Mouse (Mus musculus) kidney, embryonic 16.5 days (tissue): Measurements from ENCODE around the gene Zfp319. TPM values are rescaled to one million over a fixed set of nuclear protein-coding genes. Genes with fewer than 3 reads are reported as not detected.
A peak's percentile ranks its signal among the peaks of the same experiment; 100 is the strongest.

Experiments
- ATAC-seq: fragments of 200-750 bp; cut with Nextera tagmentation; 2 replicates; pipeline ENCODE4 v1.8.0; 2017; ENCODE audit warnings: moderate TSS enrichment; ENCODE audit not compliant: low FRiP score, low TSS enrichment
- H3K27ac ChIP-seq: fragments of 300-500 bp; sonication (generic); 2 replicates; pipeline ENCODE4 v1.5.1; 2014; ENCODE audit warnings: low read length
- H3K27me3 ChIP-seq: fragments of 300-500 bp; sonication (generic); 2 replicates; pipeline ENCODE4 v1.6.1; 2014; ENCODE audit warnings: low read length, control low read depth, mixed read lengths; ENCODE audit not compliant: insufficient read depth
- H3K36me3 ChIP-seq: fragments of 300-500 bp; sonication (generic); 2 replicates; pipeline ENCODE4 v1.6.1; 2014; ENCODE audit warnings: low read length, control low read depth, mixed read lengths; ENCODE audit not compliant: insufficient read depth
- H3K4me1 ChIP-seq: fragments of 300-500 bp; sonication (generic); 2 replicates; pipeline ENCODE4 v1.6.1; 2014; ENCODE audit warnings: low read length, control low read depth, mixed read lengths; ENCODE audit not compliant: insufficient read depth
- H3K4me2 ChIP-seq: fragments of 300-500 bp; sonication (generic); replicated peaks from 2 replicates; pipeline ENCODE4 v1.6.1; 2014; ENCODE audit warnings: low read depth, low read length
- H3K4me3 ChIP-seq: fragments of 300-500 bp; sonication (generic); 2 replicates; pipeline ENCODE4 v1.5.1; 2014; ENCODE audit warnings: mild to moderate bottlenecking, low read length
- H3K9ac ChIP-seq: fragments of 300-500 bp; sonication (generic); replicated peaks from 2 replicates; pipeline ENCODE4 v1.6.1; 2014; ENCODE audit warnings: low read length
- H3K9me3 ChIP-seq: fragments of 300-500 bp; sonication (generic); 2 replicates; pipeline ENCODE4 v1.6.1; 2016; ENCODE audit warnings: low read length, control low read depth
- WGBS: fragments of 180-500 bp; shearing (Covaris S2); extraction: QIAGEN DNeasy Blood & Tissue Kit; methylation state at CpG from one replicate; pipeline ENCODE4 v1.1.7; 2014; 5-methylcytosine and 5-hydroxymethylcytosine counted together
- polyA plus RNA-seq: library from polyadenylated mRNA; unstranded; fragments of >200 nt; fragmentation: Nextera tagmentation; extraction: Ambion mirVana; gene quantifications from 2 replicates; pipeline ENCODE4 v1.2.1, GENCODE M21; 2015

Zfp319 gene
- polyA plus RNA-seq, 1 experiment from 2014 or later, result 9.5 TPM

DNA sequence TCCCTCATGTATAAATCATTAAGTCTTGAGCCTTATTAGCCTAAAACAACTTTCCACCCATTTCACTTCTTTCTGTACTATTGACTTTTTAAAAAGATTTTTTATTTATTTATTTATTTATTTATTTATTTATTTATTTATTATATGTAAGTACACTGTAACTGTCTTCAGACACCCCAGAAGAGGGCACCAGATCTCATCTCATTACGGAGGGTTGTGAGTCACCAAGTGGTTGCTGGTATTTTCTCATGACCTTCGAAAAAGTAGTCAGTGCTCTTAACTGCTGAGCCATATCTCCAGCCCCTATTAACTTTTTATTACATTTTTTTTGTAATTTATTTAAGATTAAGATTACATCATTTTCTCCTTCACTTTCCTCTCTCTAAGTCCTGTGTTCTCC is 17.0 kb downstream of the Zfp319 start:
- WGBS, result 79% methylated on average over 2 of the region's 2 CpGs
- Histone ChIP-seq H3K4me1 (peaks cover 5% of the 10 kb centered on the region; the same call in 1 of the 2 replicates), H3K4me2 (no peak overlapping the region), H3K4me3 (no peak overlapping the region), H3K9ac (no peak overlapping the region), H3K27ac (no peak overlapping the region), H3K27me3 (no peaks in the 10 kb centered on the region; the same call in 1 of the 2 replicates), H3K36me3 (no peaks in the 10 kb centered on the region), H3K9me3 (no peaks in the 10 kb centered on the region)
- no peak for ATAC-seq

DNA sequence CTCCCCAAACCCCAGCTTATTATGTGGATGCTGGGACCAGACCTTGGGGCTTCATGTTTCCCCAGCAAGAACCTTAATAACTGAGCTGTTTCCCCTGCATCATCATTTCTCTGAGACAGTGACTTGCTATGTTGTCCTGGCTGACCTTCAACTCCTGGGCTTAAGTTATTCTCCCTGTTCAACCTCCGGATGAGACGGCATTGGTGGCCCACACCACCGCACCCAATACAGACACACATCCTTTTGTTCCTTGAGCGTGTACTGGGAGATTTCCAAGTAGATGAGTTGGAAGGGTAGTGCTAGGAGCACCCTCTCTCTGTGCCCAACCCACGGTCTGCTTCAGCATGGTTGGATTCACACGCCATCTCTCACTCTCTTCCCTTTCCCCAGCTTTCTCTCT is 17.9 kb downstream of the Zfp319 start:
- Histone ChIP-seq H3K9ac (no peak overlapping the region), H3K9me3 (no peaks in the 10 kb centered on the region), H3K4me1 (0 out of 2 replicates have a peak, but pooled peaks cover 4% of the 10 kb centered on the region), H3K27ac (no peak overlapping the region), H3K27me3 (no peaks in the 10 kb centered on the region), H3K4me2 (no peak overlapping the region), H3K4me3 (no peak overlapping the region), H3K36me3 (no peaks in the 10 kb centered on the region)
- no peak for ATAC-seq
- 85% methylated on average over 6 of the region's 6 CpGs for WGBS

DNA sequence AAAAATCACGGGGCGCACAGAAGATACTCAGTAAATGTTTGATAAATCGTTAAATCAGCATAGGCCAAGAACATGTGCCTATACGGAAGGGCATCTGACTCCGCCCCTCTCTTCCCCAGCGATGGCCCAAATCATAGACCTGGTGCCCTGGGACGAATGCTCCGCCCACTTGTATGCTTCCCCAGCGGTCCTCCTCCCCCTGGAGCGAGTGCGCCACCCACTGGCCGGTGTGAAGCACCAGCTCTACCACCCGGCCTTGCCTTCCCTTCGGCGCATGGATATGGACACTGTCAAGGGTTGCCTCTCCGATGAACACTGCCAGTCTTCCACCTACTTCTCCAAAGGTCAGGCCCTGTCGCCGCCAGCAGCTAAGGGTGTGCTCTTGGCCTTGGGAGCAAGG is 18.9 kb downstream of the Zfp319 start:
- ATAC-seq, result no peak
- Histone ChIP-seq H3K4me1 (0 out of 2 replicates have a peak, but pooled peaks cover 4% of the 10 kb centered on the region), H3K27me3 (no peaks in the 10 kb centered on the region), H3K9ac (no peak overlapping the region), H3K4me2 (no peak overlapping the region), H3K36me3 (no peaks in the 10 kb centered on the region), H3K27ac (no peak overlapping the region), H3K9me3 (no peaks in the 10 kb centered on the region), H3K4me3 (no peak overlapping the region)
- 70% methylated on average over 18 of the region's 18 CpGs for WGBS

DNA sequence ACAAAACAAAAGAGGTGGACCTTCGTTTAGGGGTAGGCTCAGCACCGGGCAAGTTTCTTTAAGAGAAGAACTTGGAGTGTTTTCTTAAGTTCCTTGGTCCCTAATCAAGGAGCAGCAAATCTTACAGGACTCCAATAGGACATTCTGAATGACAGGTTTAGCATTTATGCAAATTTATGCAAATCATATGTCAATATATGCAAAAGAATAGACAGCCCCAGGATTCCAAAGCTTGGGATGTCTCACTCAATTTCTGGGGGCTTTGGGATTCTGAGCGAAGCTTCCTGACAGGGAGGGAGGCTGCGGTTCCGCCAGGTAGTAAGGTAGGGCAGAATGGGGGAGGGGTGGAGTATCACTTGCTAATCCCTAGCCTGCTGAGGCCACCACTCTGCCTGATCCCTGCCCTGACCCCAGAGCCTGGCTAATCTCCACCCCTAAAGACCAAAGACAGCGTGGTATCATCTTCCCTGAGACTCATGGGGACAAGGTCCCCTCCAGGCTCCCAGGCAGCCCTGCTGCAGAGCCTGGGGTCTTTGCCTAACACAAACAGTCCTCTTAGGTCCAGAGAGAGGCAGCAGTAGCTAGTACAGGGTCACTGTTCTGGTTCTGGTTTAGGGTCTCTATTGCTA is 21.3 kb downstream of the Zfp319 start, which contains the start of gene Tepp:
TSS of gene Tepp (plus strand) at position 225 of the 629 bp plus-strand sequence.
- H3K36me3 ChIP-seq, result no peaks in the 10 kb centered on the region
- no peaks in the 10 kb centered on the region for H3K27me3 ChIP-seq
- 42% methylated on average over 6 of the region's 6 CpGs for WGBS
- H3K27ac ChIP-seq, result no peak within 1 kb of the TSS
- H3K4me3 ChIP-seq, result no peak within 1 kb of the TSS
- H3K4me2 ChIP-seq, result no peak within 1 kb of the TSS
- H3K4me1 ChIP-seq, result 0 out of 2 replicates have a peak, but pooled peaks cover 3% of the 10 kb centered on the region
- no peak for ATAC-seq
- H3K9ac ChIP-seq, result no peak within 1 kb of the TSS
- no peaks in the 10 kb centered on the region for H3K9me3 ChIP-seq

DNA sequence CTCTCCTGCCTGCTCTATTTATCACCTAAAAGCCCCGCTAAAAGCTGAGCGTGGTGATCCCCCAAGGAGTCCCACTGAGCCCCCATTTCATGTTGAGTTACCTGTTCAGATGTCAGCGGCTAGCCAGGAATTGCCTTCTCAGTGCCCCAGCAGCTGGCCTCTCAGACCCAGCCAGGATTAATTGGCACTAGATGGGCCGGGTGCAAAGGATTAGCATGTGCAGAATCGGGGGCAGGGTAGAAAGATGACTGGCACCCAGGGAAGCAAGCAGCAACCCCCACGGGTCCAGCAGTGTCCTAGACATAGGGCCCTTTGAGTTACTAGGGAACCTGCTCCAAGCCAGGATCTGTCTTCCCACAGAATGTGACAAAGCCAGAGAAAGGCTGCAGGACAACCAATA is 25.3 kb downstream of the Zfp319 start, which contains the start of gene Cngb1:
TSS of gene Cngb1 (minus strand) at position 155 of the 400 bp plus-strand sequence.
- H3K4me3 ChIP-seq, result no peak within 1 kb of the TSS
- H3K4me1 ChIP-seq, result no peaks in the 10 kb centered on the region
- H3K27me3 ChIP-seq, result no peaks in the 10 kb centered on the region
- no peak within 1 kb of the TSS for H3K9ac ChIP-seq
- no peaks in the 10 kb centered on the region for H3K9me3 ChIP-seq
- 51% methylated on average over 6 of the region's 6 CpGs for WGBS
- no peak within 1 kb of the TSS for H3K27ac ChIP-seq
- ATAC-seq, result no peak
- H3K4me2 ChIP-seq, result no peak within 1 kb of the TSS
- H3K36me3 ChIP-seq, result no peaks in the 10 kb centered on the region

DNA sequence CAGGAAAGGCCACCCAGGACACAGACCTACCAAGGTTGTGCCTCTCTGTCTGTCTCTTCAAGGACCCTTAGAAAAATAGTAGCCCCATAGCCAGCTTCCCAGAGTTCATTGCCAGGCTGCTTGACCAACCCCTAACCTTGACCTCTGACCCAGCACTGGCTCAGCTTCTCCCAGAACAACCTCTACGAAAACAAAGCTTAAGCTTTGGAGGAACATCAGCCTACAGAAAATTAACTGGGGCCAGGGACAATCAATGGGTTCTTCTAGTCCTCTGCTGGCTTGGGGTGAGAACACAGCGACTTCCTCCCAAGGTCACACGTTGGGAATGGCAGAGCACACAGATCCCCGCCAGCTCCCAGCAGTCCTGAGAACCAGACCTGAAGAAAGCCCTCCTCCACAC is 26.2 kb downstream of the Zfp319 start:
- Histone ChIP-seq H3K4me3 (no peak overlapping the region), H3K4me2 (no peak overlapping the region), H3K4me1 (no peaks in the 10 kb centered on the region), H3K9ac (no peak overlapping the region), H3K27ac (no peak overlapping the region), H3K9me3 (no peaks in the 10 kb centered on the region), H3K36me3 (no peaks in the 10 kb centered on the region), H3K27me3 (no peaks in the 10 kb centered on the region)
- no peak for ATAC-seq
- 64% methylated on average over 4 of the region's 4 CpGs for WGBS

DNA sequence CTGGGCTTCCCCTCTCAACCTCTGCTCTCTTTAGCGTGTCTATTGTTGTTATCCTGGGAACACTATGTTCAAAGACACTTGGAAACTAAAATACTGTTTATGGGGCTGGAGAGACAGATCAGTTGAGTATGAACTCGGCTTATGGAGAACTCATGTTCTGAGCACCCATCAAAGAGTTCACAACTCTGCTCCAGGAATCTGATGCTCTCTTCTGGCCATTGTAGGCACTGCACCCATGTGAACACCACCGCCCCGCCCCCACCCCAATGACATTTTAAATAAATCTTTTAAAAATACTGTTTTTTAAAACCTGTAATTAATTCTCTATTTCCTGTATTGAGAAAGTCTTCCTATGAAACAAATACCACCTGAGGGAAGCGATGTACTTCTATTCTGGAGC is 29.3 kb downstream of the Zfp319 start:
- H3K4me1 ChIP-seq, result no peaks in the 10 kb centered on the region
- H3K9ac ChIP-seq, result no peak overlapping the region
- no peaks in the 10 kb centered on the region for H3K27me3 ChIP-seq
- ATAC-seq, result no peak
- no peak overlapping the region for H3K27ac ChIP-seq
- no peaks in the 10 kb centered on the region for H3K36me3 ChIP-seq
- no peak overlapping the region for H3K4me3 ChIP-seq
- 21% methylated on average over 5 of the region's 5 CpGs for WGBS
- H3K9me3 ChIP-seq, result no peaks in the 10 kb centered on the region
- H3K4me2 ChIP-seq, result no peak overlapping the region

DNA sequence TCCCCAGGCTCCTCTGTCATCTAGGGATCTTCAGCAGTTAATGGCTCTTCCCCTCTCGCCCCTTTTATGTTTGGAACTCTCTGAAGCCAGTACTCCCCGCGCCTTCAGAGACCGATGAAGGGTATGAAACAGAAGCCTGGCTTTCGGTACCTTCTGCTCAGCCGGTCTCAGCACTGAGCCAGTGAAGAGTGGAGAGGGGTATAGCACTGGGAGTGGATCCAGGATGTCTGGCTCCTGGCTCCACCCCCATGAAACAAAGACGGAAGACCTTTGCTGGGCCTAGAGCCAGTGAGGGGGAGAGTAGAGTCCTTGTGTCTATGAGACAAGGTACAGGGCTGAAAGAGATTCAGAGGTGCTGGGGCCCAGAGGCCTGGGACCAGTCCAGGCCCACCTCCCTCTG is 37.9 kb downstream of the Zfp319 start:
- H3K27ac ChIP-seq, result peak overlapping the region; percentile 76
- no peaks in the 10 kb centered on the region for H3K36me3 ChIP-seq
- peak overlapping the region; percentile 50 for H3K4me2 ChIP-seq
- no peaks in the 10 kb centered on the region for H3K9me3 ChIP-seq
- peak overlapping the region; percentile 33 for H3K4me3 ChIP-seq
- peak overlapping the region; percentile 57 for H3K9ac ChIP-seq
- H3K27me3 ChIP-seq, result no peaks in the 10 kb centered on the region
- WGBS, result 51% methylated on average over 7 of the region's 7 CpGs
- 0 out of 2 replicates have a peak, but pooled peaks cover 12% of the 10 kb centered on the region for H3K4me1 ChIP-seq
- peak; percentile 69 for ATAC-seq

DNA sequence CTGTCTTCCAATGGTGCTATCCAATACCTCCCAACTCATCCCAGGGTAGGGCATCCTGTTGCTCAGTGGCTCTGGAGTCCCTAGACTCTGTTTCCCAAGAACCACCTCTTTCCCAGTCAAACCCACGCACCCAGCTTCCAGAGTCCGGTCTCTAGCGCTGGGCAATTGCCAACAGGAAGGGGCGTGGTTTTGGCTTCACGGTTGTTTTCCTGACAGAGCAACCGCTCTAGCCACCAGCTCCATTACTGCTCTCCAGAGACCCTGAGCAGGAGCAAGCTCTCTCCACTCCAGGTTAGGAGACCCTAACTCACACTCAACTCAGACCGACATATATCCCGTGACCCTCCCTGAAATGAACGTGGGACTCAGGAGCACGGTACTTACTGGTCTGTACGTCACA is 38.6 kb downstream of the Zfp319 start:
- no peaks in the 10 kb centered on the region for H3K27me3 ChIP-seq
- peak overlapping the region; percentile 40; the same call in 1 of the 2 replicates for H3K27ac ChIP-seq
- peak; percentile 57 for ATAC-seq
- no peaks in the 10 kb centered on the region for H3K36me3 ChIP-seq
- H3K9me3 ChIP-seq, result no peaks in the 10 kb centered on the region
- peak overlapping the region; percentile 33 for H3K4me3 ChIP-seq
- 59% methylated on average over 11 of the region's 11 CpGs for WGBS
- H3K9ac ChIP-seq, result peak overlapping the region; percentile 57; the same call in 1 of the 2 replicates
- peak overlapping the region; percentile 50 for H3K4me2 ChIP-seq
- 0 out of 2 replicates have a peak, but pooled peaks cover 12% of the 10 kb centered on the region for H3K4me1 ChIP-seq

DNA sequence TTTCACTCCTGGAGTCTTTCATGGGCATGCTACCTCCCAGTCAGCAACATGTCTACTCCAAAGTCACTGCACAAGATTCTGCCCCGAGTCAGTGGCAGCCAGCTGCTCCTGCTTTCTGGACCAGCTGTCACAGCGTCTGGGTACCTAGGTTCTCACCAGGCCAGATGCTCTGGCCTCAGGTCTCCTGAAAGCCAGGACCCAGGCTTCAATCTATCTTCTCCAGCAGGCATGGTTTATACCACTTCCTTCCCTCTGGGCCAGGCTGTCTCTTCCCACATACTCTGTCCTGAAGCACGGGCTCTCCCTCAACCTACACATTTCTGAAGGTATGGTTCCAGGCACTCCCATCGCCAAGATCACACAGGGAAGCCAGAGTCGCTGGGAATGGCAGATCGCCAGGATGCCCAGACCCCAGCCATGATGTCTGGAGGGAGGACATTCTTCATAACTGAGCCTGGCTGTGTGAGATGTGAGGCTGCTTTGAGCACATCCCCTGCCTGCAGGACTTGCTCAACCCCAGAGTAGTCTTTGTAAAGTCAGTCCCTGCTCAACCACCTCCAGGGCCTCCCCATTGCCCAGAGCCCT is 42.6 kb downstream of the Zfp319 start:
- no peaks in the 10 kb centered on the region for H3K9me3 ChIP-seq
- 77% methylated on average over 6 of the region's 6 CpGs for WGBS

More for the DNA sequence above, 42.6 kb downstream of the Zfp319 start:
- Histone ChIP-seq H3K4me1 (0 out of 2 replicates have a peak, but pooled peaks cover 12% of the 10 kb centered on the region), H3K27me3 (no peaks in the 10 kb centered on the region), H3K4me2 (no peak overlapping the region), H3K9ac (no peak overlapping the region), H3K36me3 (no peaks in the 10 kb centered on the region), H3K27ac (no peak overlapping the region), H3K4me3 (no peak overlapping the region)
- ATAC-seq, result no peak
